8 mouse cellular contexts compared by ENCODE assay signal in genomic region chr13:48261341-48262221, GRCm38 (mm10). TPM values are rescaled to one million over a fixed set of nuclear protein-coding genes. Genes with fewer than 3 reads are reported as not detected.
DNase-seq lines count a peak whose midpoint lies in the region; ATAC-seq and TF ChIP-seq lines count a peak whose summit lies in the region.

No protein-coding gene starts in this region.

- peak overlapping the region; percentile 56 for H3K9ac ChIP-seq in intestine, postnatal 0 days (ENCODE audit: low read depth, low read length)
- H3K9ac ChIP-seq in midbrain, embryonic 11.5 days (ENCODE audit: low read length) = peak overlapping the region; percentile 93
- peak overlapping the region; percentile 79 for H3K9ac ChIP-seq in stomach, embryonic 14.5 days (replicated peaks; ENCODE audit: low read depth, low read length)

- peak; percentile 33 for TF ChIP-seq CTCF in intestine, postnatal 0 days (IDR thresholded peaks at IDR 0.05; ENCODE audit: low read depth)

- peak overlapping the region; percentile 71 for H3K4me3 ChIP-seq in intestine, postnatal 0 days (ENCODE audit: low read depth, low read length)
- H3K4me3 ChIP-seq in midbrain, embryonic 11.5 days (ENCODE audit: low read depth, low read length) = peak overlapping the region; percentile 89
- peak overlapping the region; percentile 74 for H3K4me3 ChIP-seq in stomach, embryonic 14.5 days (ENCODE audit: low read depth, low read length)

- H3K9me3 ChIP-seq in intestine, postnatal 0 days (ENCODE audit: control insufficient read depth) = no peaks in the 10 kb centered on the region
- no peaks in the 10 kb centered on the region for H3K9me3 ChIP-seq in midbrain, embryonic 11.5 days (ENCODE audit: control insufficient read depth, low read length)
- H3K9me3 ChIP-seq in stomach, embryonic 14.5 days (ENCODE audit: control insufficient read depth, low read depth, low read length) = no peaks in the 10 kb centered on the region

- intact Hi-C loops in left cerebral cortex, postnatal 4 days (cut with DNase I) = loop anchor here (10.0 kb wide), 1 partner anchor 947 kb away; no protein-coding TSS in a partner anchor

- peak overlapping the region; percentile 84 for H3K4me2 ChIP-seq in intestine, postnatal 0 days (replicated peaks; ENCODE audit: low read depth)
- peak overlapping the region; percentile 96 for H3K4me2 ChIP-seq in midbrain, embryonic 11.5 days
- peak overlapping the region; percentile 92 for H3K4me2 ChIP-seq in stomach, embryonic 14.5 days (replicated peaks; ENCODE audit: low read depth, low read length)

- WGBS in intestine, postnatal 0 days = under 1% methylated on average over 91 of the region's 98 CpGs
- WGBS in midbrain, embryonic 11.5 days = under 1% methylated on average over 86 of the region's 98 CpGs
- under 1% methylated on average over 97 of the region's 98 CpGs for WGBS in stomach, embryonic 14.5 days

- H3K27ac ChIP-seq in intestine, postnatal 0 days (ENCODE audit: low read depth, low read length) = peak overlapping the region; percentile 66
- H3K27ac ChIP-seq in midbrain, embryonic 11.5 days (ENCODE audit: low read depth, low read length) = peak overlapping the region; percentile 80
- peak overlapping the region; percentile 90 for H3K27ac ChIP-seq in stomach, embryonic 14.5 days (ENCODE audit: low read length)

- H3K4me1 ChIP-seq in intestine, postnatal 0 days (replicated peaks; ENCODE audit: control insufficient read depth, insufficient read depth, low read length) = no peaks in the 10 kb centered on the region
- peaks cover 15% of the 10 kb centered on the region for H3K4me1 ChIP-seq in midbrain, embryonic 11.5 days (ENCODE audit: control insufficient read depth, insufficient read depth, low read length)
- H3K4me1 ChIP-seq in stomach, embryonic 14.5 days (ENCODE audit: control insufficient read depth, insufficient read depth, low read length) = no peaks in the 10 kb centered on the region

- peak; percentile 55 for DNase-seq in adrenal gland, postnatal 25 days
- DNase-seq in embryo, embryonic 10.5 days (ENCODE audit: low spot score) = peak; percentile 64
- peak; percentile 36 for DNase-seq in gastrocnemius, postnatal 25 days
- DNase-seq in left cerebral cortex, postnatal 4 days = peak; percentile 36
- DNase-seq in midbrain, embryonic 11.5 days (ENCODE audit: low spot score, missing footprints) = peak; percentile 97
- DNase-seq in spleen, adult 18-20 months = no peak

- peak; percentile 34 for ATAC-seq in intestine, postnatal 0 days
- ATAC-seq in midbrain, embryonic 11.5 days (ENCODE audit: low FRiP score) = peak; percentile 40
- ATAC-seq in stomach, embryonic 14.5 days (ENCODE audit: insufficient number of reproducible peaks, insufficient read depth, low FRiP score, low read depth) = peak; percentile 26; the same call in 1 of the 2 replicates

- H3K36me3 ChIP-seq in intestine, postnatal 0 days (ENCODE audit: control insufficient read depth, insufficient read depth) = no peaks in the 10 kb centered on the region
- H3K36me3 ChIP-seq in midbrain, embryonic 11.5 days (ENCODE audit: control insufficient read depth, insufficient read depth, low read length) = no peaks in the 10 kb centered on the region
- H3K36me3 ChIP-seq in stomach, embryonic 14.5 days (ENCODE audit: control insufficient read depth, insufficient read depth, low read length) = no peaks in the 10 kb centered on the region

- H3K27me3 ChIP-seq in intestine, postnatal 0 days (replicated peaks; ENCODE audit: control insufficient read depth, insufficient read depth, low read length) = peaks cover 14% of the 10 kb centered on the region
- no peaks in the 10 kb centered on the region; the same call in 1 of the 2 replicates for H3K27me3 ChIP-seq in midbrain, embryonic 11.5 days (ENCODE audit: control insufficient read depth, insufficient read depth, low read length)
- H3K27me3 ChIP-seq in stomach, embryonic 14.5 days (ENCODE audit: control insufficient read depth, insufficient read depth, low read length) = no peaks in the 10 kb centered on the region

RNA-seq across cellular contexts. Expression of gene Id4, which starts 0.6 kb away (rescaled TPM):
- 1.1 and 1.5 TPM in 2 replicates for total RNA-seq in adrenal gland, postnatal 25 days (2021)
- total RNA-seq in gastrocnemius, postnatal 25 days (2021) = 1 to 10 TPM in 1 of 2 experiments, under 1 TPM in 1; 0.77 to 1.4 TPM
- 10.1 and 12.6 TPM in 2 replicates for polyA plus RNA-seq in intestine, postnatal 0 days (2015; fragmentation: Nextera tagmentation; extraction: Ambion mirVana)
- total RNA-seq in left cerebral cortex, postnatal 4 days (2021) = 10 to 100 TPM; 30.6 to 35.9 TPM
- 56.4 and 61.4 TPM in 2 replicates for polyA plus RNA-seq in midbrain, embryonic 11.5 days (2014; fragmentation: Nextera tagmentation; extraction: Ambion mirVana)
- 13.7 and 18.1 TPM in 2 replicates for polyA plus RNA-seq in stomach, embryonic 14.5 days (2014; fragmentation: Nextera tagmentation; extraction: Ambion mirVana)

Comparison
In these comparisons a context has a peak if more than half of its experiments do, and no peak if none do; other contexts are left out.
1. DNase-seq: peak in adrenal gland, postnatal 25 days (single experiment), embryo, embryonic 10.5 days (single experiment), gastrocnemius, postnatal 25 days (single experiment), left cerebral cortex, postnatal 4 days (single experiment) and midbrain, embryonic 11.5 days (single experiment); none in spleen, adult 18-20 months (0 of 2).
2. RNA of gene Id4, which starts 0.6 kb away (total RNA-seq): 30.6 to 35.9 TPM in left cerebral cortex, postnatal 4 days; 1.1 to 1.5 TPM in adrenal gland, postnatal 25 days and 0.77 to 1.4 TPM in gastrocnemius, postnatal 25 days; every median in the first group is over 10 times any median in the second.
3. Peak in every context shown above with its lines, with median percentiles within 50 percentile points of each other: ATAC-seq, H3K27ac ChIP-seq, H3K4me2 ChIP-seq, H3K4me3 ChIP-seq and H3K9ac ChIP-seq.